Mouse (Mus musculus): ENCODE results near the gene Cdpf1. TPM values are rescaled to one million over a fixed set of nuclear protein-coding genes. Genes with fewer than 3 reads are reported as not detected.
A peak's percentile ranks its signal among the peaks of the same experiment; 100 is the strongest.

The Cdpf1 gene
- 20.6 and 20.7 TPM in 2 replicates for polyA plus RNA-seq (2014; fragmentation: Nextera tagmentation; extraction: Ambion mirVana)

- peak within 1 kb of the TSS; percentile 84 for H3K4me2 ChIP-seq (ENCODE audit: low read depth, low read length, severe bottlenecking)
- peaks cover 6% of the 10 kb centered on the region; the same call in 1 of the 2 replicates for H3K4me1 ChIP-seq (replicated peaks; ENCODE audit: control insufficient read depth, insufficient read depth, low read length)
- peak; percentile 95 for ATAC-seq (replicated peaks; ENCODE audit: low FRiP score)
- H3K9me3 ChIP-seq (ENCODE audit: control insufficient read depth, low read length), result no peaks in the 10 kb centered on the region
- H3K4me3 ChIP-seq (ENCODE audit: low read depth, low read length), result peak within 1 kb of the TSS; percentile 58
- 2% methylated on average over 36 of the region's 36 CpGs for WGBS
- peak within 1 kb of the TSS; percentile 54 for H3K27ac ChIP-seq (ENCODE audit: low read depth, low read length)
- no peaks in the 10 kb centered on the region for H3K27me3 ChIP-seq (ENCODE audit: control insufficient read depth, insufficient read depth, low read length)
- H3K36me3 ChIP-seq (ENCODE audit: control insufficient read depth, insufficient read depth, low read length), result no peaks in the 10 kb centered on the region
- H3K9ac ChIP-seq (ENCODE audit: low read length), result peak within 1 kb of the TSS; percentile 81
- DNase-seq (ENCODE audit: low spot score), result peak; percentile 98
Observed at GRCm38 (mm10) chr15:85811535-85812277, at the start of gene Cdpf1. TSS of gene Cdpf1 (minus strand) at chr15:85811697.

GRCm38 (mm10) chr15:85859490-85860031 lies 48.1 kb upstream of the Cdpf1 start, which contains the start of gene Gtse1:
TSS of gene Gtse1 (plus strand) at chr15:85859745.
- Histone ChIP-seq H3K4me1 (replicated peaks; ENCODE audit: control insufficient read depth, insufficient read depth, low read length) (peaks cover 8% of the 10 kb centered on the region), H3K4me2 (ENCODE audit: low read depth, low read length, severe bottlenecking) (peak within 1 kb of the TSS; percentile 83), H3K36me3 (ENCODE audit: control insufficient read depth, insufficient read depth, low read length) (peaks cover 6% of the 10 kb centered on the region; the same call in 1 of the 2 replicates), H3K9me3 (ENCODE audit: control insufficient read depth, low read length) (no peaks in the 10 kb centered on the region), H3K4me3 (ENCODE audit: low read depth, low read length) (peak within 1 kb of the TSS; percentile 85), H3K27me3 (ENCODE audit: control insufficient read depth, insufficient read depth, low read length) (no peaks in the 10 kb centered on the region), H3K9ac (ENCODE audit: low read length) (peak within 1 kb of the TSS; percentile 86), H3K27ac (ENCODE audit: low read depth, low read length) (peak within 1 kb of the TSS; percentile 51; the same call in 1 of the 2 replicates)
- WGBS, result under 1% methylated on average over 42 of the region's 42 CpGs
- DNase-seq (ENCODE audit: low spot score) (peak; percentile 95), ATAC-seq (replicated peaks; ENCODE audit: low FRiP score) (peak; percentile 97)

GRCm38 (mm10) chr15:85858980-85859489 lies 47.5 kb upstream of the Cdpf1 start:
- peak overlapping the region; percentile 85 for H3K4me3 ChIP-seq (ENCODE audit: low read depth, low read length)
- peak overlapping the region; percentile 86 for H3K9ac ChIP-seq (ENCODE audit: low read length)
- 11% methylated on average over 15 of the region's 15 CpGs for WGBS
- peak overlapping the region; percentile 83 for H3K4me2 ChIP-seq (ENCODE audit: low read depth, low read length, severe bottlenecking)
- DNase-seq (ENCODE audit: low spot score) (no peak), ATAC-seq (replicated peaks; ENCODE audit: low FRiP score) (peak; percentile 45)
- H3K27ac ChIP-seq (ENCODE audit: low read depth, low read length), result no peak overlapping the region
- H3K9me3 ChIP-seq (ENCODE audit: control insufficient read depth, low read length), result no peaks in the 10 kb centered on the region
- peaks cover 6% of the 10 kb centered on the region; the same call in 1 of the 2 replicates for H3K36me3 ChIP-seq (ENCODE audit: control insufficient read depth, insufficient read depth, low read length)
- peaks cover 8% of the 10 kb centered on the region for H3K4me1 ChIP-seq (replicated peaks; ENCODE audit: control insufficient read depth, insufficient read depth, low read length)
- H3K27me3 ChIP-seq (ENCODE audit: control insufficient read depth, insufficient read depth, low read length), result no peaks in the 10 kb centered on the region

- Histone ChIP-seq H3K36me3 (ENCODE audit: control insufficient read depth, insufficient read depth, low read length) (no peaks in the 10 kb centered on the region), H3K4me1 (replicated peaks; ENCODE audit: control insufficient read depth, insufficient read depth, low read length) (no peaks in the 10 kb centered on the region), H3K27me3 (ENCODE audit: control insufficient read depth, insufficient read depth, low read length) (no peaks in the 10 kb centered on the region), H3K4me2 (ENCODE audit: low read depth, low read length, severe bottlenecking) (no peak overlapping the region), H3K9ac (ENCODE audit: low read length) (no peak overlapping the region), H3K9me3 (ENCODE audit: control insufficient read depth, low read length) (no peaks in the 10 kb centered on the region), H3K4me3 (ENCODE audit: low read depth, low read length) (no peak overlapping the region), H3K27ac (ENCODE audit: low read depth, low read length) (no peak overlapping the region)
- ATAC-seq (replicated peaks; ENCODE audit: low FRiP score), result no peak
- no peak for DNase-seq (ENCODE audit: low spot score)
- 84% methylated on average over 12 of the region's 12 CpGs for WGBS
Observed at GRCm38 (mm10) chr15:85851656-85852392, 40.3 kb upstream of the Cdpf1 start.

- DNase-seq (ENCODE audit: low spot score) (no peak), ATAC-seq (replicated peaks; ENCODE audit: low FRiP score) (no peak)
- H3K4me2 ChIP-seq (ENCODE audit: low read depth, low read length, severe bottlenecking), result no peak overlapping the region
- no peak overlapping the region for H3K9ac ChIP-seq (ENCODE audit: low read length)
- no peak overlapping the region for H3K27ac ChIP-seq (ENCODE audit: low read depth, low read length)
- no peaks in the 10 kb centered on the region for H3K9me3 ChIP-seq (ENCODE audit: control insufficient read depth, low read length)
- no peaks in the 10 kb centered on the region for H3K36me3 ChIP-seq (ENCODE audit: control insufficient read depth, insufficient read depth, low read length)
- no peaks in the 10 kb centered on the region for H3K4me1 ChIP-seq (replicated peaks; ENCODE audit: control insufficient read depth, insufficient read depth, low read length)
- H3K27me3 ChIP-seq (ENCODE audit: control insufficient read depth, insufficient read depth, low read length), result no peaks in the 10 kb centered on the region
- no peak overlapping the region for H3K4me3 ChIP-seq (ENCODE audit: low read depth, low read length)
Observed at GRCm38 (mm10) chr15:85845071-85845470, 33.6 kb upstream of the Cdpf1 start.

GRCm38 (mm10) chr15:85841796-85842360 lies 30.4 kb upstream of the Cdpf1 start:
- Histone ChIP-seq H3K27ac (ENCODE audit: low read depth, low read length) (no peak overlapping the region), H3K9ac (ENCODE audit: low read length) (no peak overlapping the region), H3K27me3 (ENCODE audit: control insufficient read depth, insufficient read depth, low read length) (no peaks in the 10 kb centered on the region), H3K4me1 (replicated peaks; ENCODE audit: control insufficient read depth, insufficient read depth, low read length) (no peaks in the 10 kb centered on the region), H3K36me3 (ENCODE audit: control insufficient read depth, insufficient read depth, low read length) (no peaks in the 10 kb centered on the region), H3K9me3 (ENCODE audit: control insufficient read depth, low read length) (no peaks in the 10 kb centered on the region), H3K4me2 (ENCODE audit: low read depth, low read length, severe bottlenecking) (no peak overlapping the region), H3K4me3 (ENCODE audit: low read depth, low read length) (no peak overlapping the region)
- ATAC-seq (replicated peaks; ENCODE audit: low FRiP score) (no peak), DNase-seq (ENCODE audit: low spot score) (no peak)
- WGBS, result 86% methylated on average over 5 of the region's 5 CpGs

GRCm38 (mm10) chr15:85840983-85841382 lies 29.5 kb upstream of the Cdpf1 start:
- Histone ChIP-seq H3K4me3 (ENCODE audit: low read depth, low read length) (no peak overlapping the region), H3K9ac (ENCODE audit: low read length) (no peak overlapping the region), H3K27me3 (ENCODE audit: control insufficient read depth, insufficient read depth, low read length) (no peaks in the 10 kb centered on the region), H3K27ac (ENCODE audit: low read depth, low read length) (no peak overlapping the region), H3K9me3 (ENCODE audit: control insufficient read depth, low read length) (no peaks in the 10 kb centered on the region), H3K4me2 (ENCODE audit: low read depth, low read length, severe bottlenecking) (no peak overlapping the region), H3K36me3 (ENCODE audit: control insufficient read depth, insufficient read depth, low read length) (no peaks in the 10 kb centered on the region), H3K4me1 (replicated peaks; ENCODE audit: control insufficient read depth, insufficient read depth, low read length) (no peaks in the 10 kb centered on the region)
- WGBS, result 30% methylated on average over 6 of the region's 6 CpGs
- no peak for ATAC-seq (replicated peaks; ENCODE audit: low FRiP score)
- DNase-seq (ENCODE audit: low spot score), result peak; percentile 68

GRCm38 (mm10) chr15:85836887-85837286 lies 25.4 kb upstream of the Cdpf1 start:
- Histone ChIP-seq H3K4me2 (ENCODE audit: low read depth, low read length, severe bottlenecking) (no peak overlapping the region), H3K36me3 (ENCODE audit: control insufficient read depth, insufficient read depth, low read length) (no peaks in the 10 kb centered on the region), H3K9me3 (ENCODE audit: control insufficient read depth, low read length) (no peaks in the 10 kb centered on the region), H3K27ac (ENCODE audit: low read depth, low read length) (no peak overlapping the region), H3K9ac (ENCODE audit: low read length) (no peak overlapping the region), H3K4me1 (replicated peaks; ENCODE audit: control insufficient read depth, insufficient read depth, low read length) (no peaks in the 10 kb centered on the region), H3K4me3 (ENCODE audit: low read depth, low read length) (no peak overlapping the region), H3K27me3 (ENCODE audit: control insufficient read depth, insufficient read depth, low read length) (no peaks in the 10 kb centered on the region)
- DNase-seq (ENCODE audit: low spot score), result no peak
- WGBS, result 94% methylated on average over 5 of the region's 5 CpGs
- no peak for ATAC-seq (replicated peaks; ENCODE audit: low FRiP score)

Data from forebrain, embryonic 11.5 days (tissue).